Mouse (Mus musculus): ENCODE results near the gene Aff1.

- no peak for TF ChIP-seq POLR2A (IDR thresholded peaks at IDR 0.05; ENCODE audit: low read depth, low read length)
- TF ChIP-seq CTCF (conservative IDR thresholded peaks at IDR 0.05; ENCODE audit: insufficient read depth, insufficient read length, low read depth, low read length): no peak
Observed at GRCm38 (mm10) chr5:103854807-103855194, 162.6 kb downstream of the Aff1 start.

Data from kidney, adult 2 months (tissue).